Mouse (Mus musculus): ENCODE measurements around the gene Olfr1126.
"Not testable (repeated sequence)": the region's sequence is repeated elsewhere in the genome, so short reads cannot be mapped to it uniquely, and the experiment has no call there.

The Olfr1126 gene

GRCm38 (mm10) chr2:87453662-87454061 is at the start of gene Olfr1126:
Olfr1126 (plus strand) TSS chr2:87453962.
- DNase-seq (ENCODE audit: low spot score in 2 of 2): no peak

- no peak for DNase-seq (ENCODE audit: low spot score in 2 of 2)
Observed at GRCm38 (mm10) chr2:87416335-87416734, 37.4 kb upstream of the Olfr1126 start, which contains the start of gene Olfr1123. Olfr1123 (plus strand) TSS chr2:87416635.

- no peak for DNase-seq (ENCODE audit: low spot score in 2 of 2)
Observed at GRCm38 (mm10) chr2:87429975-87430374, 23.8 kb upstream of the Olfr1126 start, which contains the start of gene Olfr1124. Olfr1124 (plus strand) TSS chr2:87430275.

- no peak for DNase-seq (ENCODE audit: low spot score in 2 of 2)
Observed at GRCm38 (mm10) chr2:87437731-87438130, 16.0 kb upstream of the Olfr1126 start.

GRCm38 (mm10) chr2:87461769-87462168 is 8.0 kb downstream of the Olfr1126 start:
- DNase-seq (ENCODE audit: low spot score in 2 of 2): no peak

GRCm38 (mm10) chr2:87480207-87480606 is 26.4 kb downstream of the Olfr1126 start:
- no peak for DNase-seq (ENCODE audit: low spot score in 2 of 2)

GRCm38 (mm10) chr2:87481158-87481557 is 27.4 kb downstream of the Olfr1126 start:
- DNase-seq (ENCODE audit: low spot score in 2 of 2): no peak

GRCm38 (mm10) chr2:87482276-87482675 is 28.5 kb downstream of the Olfr1126 start:
- no peak for DNase-seq (ENCODE audit: low spot score in 2 of 2)

- DNase-seq (ENCODE audit: low spot score in 2 of 2): not testable (repeated sequence)
Observed at GRCm38 (mm10) chr2:87496993-87497392, 43.2 kb downstream of the Olfr1126 start, which contains the start of gene Pramel7. Pramel7 (minus strand) TSS chr2:87497093.

GRCm38 (mm10) chr2:87506265-87506664 is 52.5 kb downstream of the Olfr1126 start, which contains the start of gene Pramel6:
Pramel6 (plus strand) TSS chr2:87506565.
- no peak for DNase-seq (ENCODE audit: low spot score in 2 of 2)

All from frontal cortex, postnatal 36 days (tissue).